Mouse (Mus musculus) intestine, postnatal 0 days (tissue): Measurements from ENCODE around the gene Dek. TPM values are rescaled to one million over a fixed set of nuclear protein-coding genes. Genes with fewer than 3 reads are reported as not detected.
A peak's percentile ranks its signal among the peaks of the same experiment; 100 is the strongest.

ENCODE experiments used
- ATAC-seq: fragments of 200-750 bp; cut with Nextera tagmentation; 2 replicates; pipeline ENCODE4 v1.8.0; 2017; ENCODE audit warnings: mild to moderate bottlenecking, moderate TSS enrichment, moderate library complexity
- H3K27ac ChIP-seq: fragments of 300-500 bp; sonication (generic); 2 replicates; pipeline ENCODE4 v1.5.1; 2014; ENCODE audit warnings: mild to moderate bottlenecking, low read depth, low read length, moderate library complexity
- H3K27me3 ChIP-seq: fragments of 300-500 bp; sonication (generic); replicated peaks from 2 replicates; pipeline ENCODE4 v1.6.1; 2014; ENCODE audit warnings: low read length, mixed read lengths; ENCODE audit not compliant: control insufficient read depth, insufficient read depth
- H3K36me3 ChIP-seq: fragments of 300-500 bp; sonication (generic); 2 replicates; pipeline ENCODE4 v1.6.1; 2014; ENCODE audit warnings: mild to moderate bottlenecking, moderate library complexity; ENCODE audit not compliant: control insufficient read depth, insufficient read depth
- H3K4me1 ChIP-seq: fragments of 300-500 bp; sonication (generic); replicated peaks from 2 replicates; pipeline ENCODE4 v1.6.1; 2014; ENCODE audit warnings: antibody characterized with exemption, low read length, mixed read lengths; ENCODE audit not compliant: control insufficient read depth, insufficient read depth
- H3K4me2 ChIP-seq: fragments of 300-500 bp; sonication (generic); replicated peaks from 2 replicates; pipeline ENCODE4 v1.6.1; 2014; ENCODE audit warnings: low read depth, mild to moderate bottlenecking, moderate library complexity
- H3K4me3 ChIP-seq: fragments of 300-500 bp; sonication (generic); 2 replicates; pipeline ENCODE4 v1.5.1; 2014; ENCODE audit warnings: low read depth, low read length
- H3K9ac ChIP-seq: fragments of 300-500 bp; sonication (generic); 2 replicates; pipeline ENCODE4 v1.6.1; 2014; ENCODE audit warnings: mild to moderate bottlenecking, low read depth, low read length
- H3K9me3 ChIP-seq: fragments of 300-500 bp; sonication (generic); 2 replicates; pipeline ENCODE4 v1.6.1; 2016; ENCODE audit warnings: mixed run types; ENCODE audit not compliant: control insufficient read depth
- CTCF ChIP-seq: sonication (generic); IDR thresholded peaks from 2 replicates; pipeline ENCODE4 v1.5.1; 2016; ENCODE audit warnings: low read depth, mild to moderate bottlenecking, control low read depth, antibody characterized with exemption, moderate library complexity
- WGBS: fragments of 180-500 bp; shearing (Covaris S2); extraction: QIAGEN DNeasy Blood & Tissue Kit; methylation state at CpG from one replicate; pipeline ENCODE4 v1.1.7; 2014; 5-methylcytosine and 5-hydroxymethylcytosine counted together
- polyA plus RNA-seq: library from polyadenylated mRNA; unstranded; fragments of >200 nt; fragmentation: Nextera tagmentation; extraction: Ambion mirVana; gene quantifications from 2 replicates; pipeline ENCODE4 v1.2.1, GENCODE M21; 2015

The Dek gene
- polyA plus RNA-seq, 1 experiment from 2014 or later = 115 TPM

DNA sequence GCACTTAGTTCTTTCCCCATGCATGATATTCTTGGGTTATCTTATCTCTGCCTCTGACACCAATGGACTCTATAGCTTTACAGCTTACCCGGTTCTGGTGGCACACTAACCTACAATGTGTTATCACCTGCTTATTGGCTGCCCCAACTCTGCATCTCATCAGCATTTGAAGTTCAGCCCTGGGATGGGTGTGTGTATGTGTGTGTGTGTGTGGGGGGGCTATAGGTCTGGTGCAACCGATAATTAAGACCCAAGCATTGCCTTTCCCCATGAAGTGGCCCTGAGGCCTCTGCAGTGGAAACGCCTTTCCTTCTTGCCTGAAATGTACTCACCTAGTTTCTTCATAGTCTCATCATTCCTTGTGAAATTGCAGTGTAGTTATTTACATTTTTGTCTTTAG, 10.0 kb upstream of the Dek start:
- 64% methylated on average over 3 of the region's 3 CpGs for WGBS

DNA sequence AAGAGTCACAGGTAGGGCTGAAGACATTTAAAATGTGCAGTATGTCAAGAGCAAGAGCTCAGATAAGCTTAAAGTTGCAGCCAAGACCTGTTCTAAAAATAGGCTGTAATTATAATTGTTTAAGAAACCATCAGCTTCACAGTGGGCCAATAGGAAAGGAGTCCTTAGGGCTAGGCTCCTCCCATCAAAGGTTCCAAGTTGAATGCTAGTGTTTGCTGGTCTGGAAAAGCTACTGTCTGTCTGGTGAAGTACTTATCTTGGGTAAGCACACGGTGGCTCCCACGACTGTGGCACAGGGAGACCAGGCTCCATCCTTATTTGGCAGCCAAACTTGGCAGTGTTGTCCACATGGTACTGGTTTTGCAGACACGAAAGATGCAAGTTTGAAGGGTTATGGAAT, 6.9 kb upstream of the Dek start:
- no peaks in the 10 kb centered on the region for H3K36me3 ChIP-seq
- H3K27me3 ChIP-seq = no peaks in the 10 kb centered on the region
- TF ChIP-seq CTCF = no peak
- H3K9ac ChIP-seq = no peak overlapping the region
- no peak for ATAC-seq
- no peak overlapping the region for H3K27ac ChIP-seq
- H3K9me3 ChIP-seq = no peaks in the 10 kb centered on the region
- WGBS = 42% methylated on average over 3 of the region's 3 CpGs
- H3K4me3 ChIP-seq = no peak overlapping the region
- H3K4me1 ChIP-seq = no peaks in the 10 kb centered on the region
- no peak overlapping the region for H3K4me2 ChIP-seq

More for the DNA sequence above, 10.0 kb upstream of the Dek start:
- no peaks in the 10 kb centered on the region for H3K4me1 ChIP-seq
- H3K9me3 ChIP-seq = no peaks in the 10 kb centered on the region
- no peak for ATAC-seq
- H3K27me3 ChIP-seq = no peaks in the 10 kb centered on the region
- H3K27ac ChIP-seq = no peak overlapping the region
- H3K4me2 ChIP-seq = no peak overlapping the region
- H3K9ac ChIP-seq = no peak overlapping the region
- no peak for TF ChIP-seq CTCF
- H3K4me3 ChIP-seq = no peak overlapping the region
- no peaks in the 10 kb centered on the region for H3K36me3 ChIP-seq

DNA sequence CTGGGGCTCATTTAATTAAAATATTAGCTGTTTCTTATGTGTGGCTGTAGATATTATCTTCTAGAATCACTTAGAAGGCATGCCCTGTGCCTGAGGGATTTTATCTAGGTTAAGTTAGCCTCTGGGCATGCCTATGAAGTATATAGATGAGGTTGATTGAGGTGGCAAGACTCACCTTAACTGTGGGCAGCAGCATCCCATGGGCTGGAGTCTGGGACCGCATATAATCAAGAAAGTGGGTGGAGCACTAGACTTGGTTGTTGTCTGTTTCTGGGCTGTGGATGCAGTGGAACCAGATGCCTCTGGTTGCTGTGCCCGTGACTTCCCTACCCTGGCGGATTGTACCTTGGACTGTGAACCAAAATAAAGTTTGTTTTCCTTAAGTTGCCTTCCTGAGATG, 6.1 kb upstream of the Dek start:
- no peak for ATAC-seq
- H3K27ac ChIP-seq = no peak overlapping the region
- H3K9me3 ChIP-seq = no peaks in the 10 kb centered on the region
- no peak for TF ChIP-seq CTCF
- H3K9ac ChIP-seq = no peak overlapping the region
- no peaks in the 10 kb centered on the region for H3K27me3 ChIP-seq
- no peak overlapping the region for H3K4me3 ChIP-seq
- 72% methylated on average over 3 of the region's 3 CpGs for WGBS
- H3K36me3 ChIP-seq = no peaks in the 10 kb centered on the region
- H3K4me1 ChIP-seq = no peaks in the 10 kb centered on the region
- no peak overlapping the region for H3K4me2 ChIP-seq

DNA sequence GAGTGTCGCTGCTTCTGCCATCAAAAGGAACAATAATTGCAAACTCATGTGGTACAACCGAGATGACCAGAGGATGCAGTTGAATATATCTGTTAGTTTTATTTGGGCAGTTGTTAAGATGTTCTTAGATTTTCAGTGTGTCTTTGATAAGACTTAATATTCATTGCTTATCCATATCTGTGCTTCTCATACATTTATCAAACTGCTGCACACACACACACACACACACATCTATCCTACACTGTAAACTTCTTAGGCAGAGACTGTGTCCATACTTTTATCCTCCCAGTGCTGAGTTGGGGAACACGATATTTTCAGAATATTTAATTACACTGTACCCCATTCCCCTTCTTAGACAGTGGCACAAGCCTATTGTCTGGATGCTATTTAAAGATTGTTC, 5.2 kb upstream of the Dek start:
- Histone ChIP-seq H3K4me1 (no peaks in the 10 kb centered on the region), H3K27me3 (no peaks in the 10 kb centered on the region), H3K27ac (no peak overlapping the region), H3K36me3 (no peaks in the 10 kb centered on the region), H3K9ac (no peak overlapping the region), H3K9me3 (no peaks in the 10 kb centered on the region), H3K4me3 (no peak overlapping the region), H3K4me2 (no peak overlapping the region)
- no peak for TF ChIP-seq CTCF
- ATAC-seq = no peak
- 76% methylated on average over 3 of the region's 3 CpGs for WGBS

DNA sequence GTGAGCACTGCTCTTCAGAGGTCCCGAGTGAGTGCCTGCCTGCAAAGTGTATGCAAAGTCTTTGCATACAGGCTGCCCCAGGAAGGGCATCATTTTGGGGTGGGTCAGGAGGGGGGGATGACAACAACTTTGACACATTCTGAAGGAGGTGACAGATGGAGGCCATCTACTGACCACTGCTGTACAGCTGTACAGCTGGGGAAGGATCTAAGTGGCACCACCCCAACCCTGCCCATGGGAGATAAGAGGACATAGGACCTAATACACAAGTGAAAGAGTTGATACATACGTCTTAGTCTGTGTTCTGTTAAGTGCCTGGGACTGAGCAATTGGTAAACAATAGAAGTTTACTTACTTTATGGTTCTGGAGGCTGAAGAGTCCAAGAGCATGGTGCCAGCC, 3.2 kb upstream of the Dek start:
- Histone ChIP-seq H3K4me3 (no peak overlapping the region), H3K4me1 (no peaks in the 10 kb centered on the region), H3K9me3 (no peaks in the 10 kb centered on the region), H3K4me2 (no peak overlapping the region), H3K9ac (no peak overlapping the region), H3K27me3 (no peaks in the 10 kb centered on the region), H3K27ac (no peak overlapping the region), H3K36me3 (no peaks in the 10 kb centered on the region)
- WGBS = 48% methylated on average over 2 of the region's 2 CpGs
- no peak for TF ChIP-seq CTCF
- ATAC-seq = no peak

DNA sequence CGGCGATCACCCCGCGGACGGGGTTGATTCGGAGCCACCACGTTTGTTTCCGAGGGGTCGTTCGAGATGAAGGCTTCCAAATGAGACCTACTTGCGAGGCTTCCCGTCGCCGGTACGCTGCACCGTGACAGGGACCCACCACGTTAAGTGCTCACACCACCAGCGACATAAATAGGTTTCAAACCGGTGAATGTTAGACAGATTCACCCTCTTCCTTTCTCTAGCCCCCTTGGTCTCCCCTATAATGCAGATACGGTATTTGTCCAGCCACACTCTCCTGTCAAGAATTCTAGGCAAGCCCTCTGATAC, 533 bp upstream of the Dek start:
- Histone ChIP-seq H3K4me3 (peak overlapping the region; percentile 88), H3K4me1 (no peaks in the 10 kb centered on the region), H3K27ac (peak overlapping the region; percentile 99), H3K9me3 (no peaks in the 10 kb centered on the region), H3K9ac (peak overlapping the region; percentile 90), H3K36me3 (no peaks in the 10 kb centered on the region), H3K4me2 (peak overlapping the region; percentile 91), H3K27me3 (no peaks in the 10 kb centered on the region)
- no peak for TF ChIP-seq CTCF
- ATAC-seq = peak; percentile 11; the same call in 1 of the 2 replicates
- whole genome bisulfite sequencing = 0% methylated on average over 20 of the region's 20 CpGs

DNA sequence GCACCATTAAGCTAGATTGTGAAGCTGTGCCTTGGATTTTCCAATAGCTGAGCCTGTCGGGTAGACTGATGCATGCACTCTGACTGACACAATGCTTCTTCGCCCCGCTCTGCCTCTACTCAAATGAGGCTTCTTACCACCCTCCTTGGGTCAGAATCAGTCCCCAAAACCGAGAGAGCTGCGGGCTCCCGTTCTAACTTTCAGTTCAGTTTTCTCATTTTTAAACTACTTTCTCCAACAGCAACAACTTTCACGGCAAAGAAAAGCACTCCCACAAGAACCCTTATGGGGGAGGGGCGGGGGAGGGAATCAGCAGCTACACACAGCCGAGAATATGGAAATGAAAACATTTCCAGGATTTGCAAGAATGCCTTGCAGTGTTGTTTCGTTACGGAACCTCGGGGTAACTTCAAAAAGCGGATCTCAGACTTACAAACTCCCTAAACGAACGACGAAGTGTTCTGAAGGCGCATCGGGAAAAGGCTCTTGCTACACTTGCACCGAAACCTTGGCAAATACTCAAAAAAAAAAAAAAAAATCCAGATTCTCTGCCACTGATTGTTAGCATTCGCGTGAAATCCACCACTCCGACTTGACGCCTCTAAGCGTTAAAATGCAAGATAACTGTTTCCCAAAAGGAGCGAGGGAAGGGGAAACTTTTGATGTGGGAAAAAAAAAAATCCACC, 1.0 kb downstream of the Dek start:
- no peak for TF ChIP-seq CTCF
- under 1% methylated on average over 25 of the region's 25 CpGs for WGBS

More for the DNA sequence above, 1.0 kb downstream of the Dek start:
- peak overlapping the region; percentile 91 for H3K4me2 ChIP-seq
- H3K27ac ChIP-seq = peak overlapping the region; percentile 99
- no peaks in the 10 kb centered on the region for H3K27me3 ChIP-seq
- peak overlapping the region; percentile 90 for H3K9ac ChIP-seq
- peaks cover 7% of the 10 kb centered on the region; the same call in 1 of the 2 replicates for H3K36me3 ChIP-seq
- H3K4me1 ChIP-seq = no peaks in the 10 kb centered on the region
- no peak for ATAC-seq
- H3K9me3 ChIP-seq = no peaks in the 10 kb centered on the region
- peak overlapping the region; percentile 88 for H3K4me3 ChIP-seq
